Mouse (Mus musculus): Measurements from ENCODE around the gene Mtif3. TPM values are rescaled to one million over a fixed set of nuclear protein-coding genes. Genes with fewer than 3 reads are reported as not detected.

Gene Mtif3
- polyA plus RNA-seq, 1 experiment = 23.7 TPM

- Histone ChIP-seq H3K4me2 (ENCODE audit: low read depth) (no peak overlapping the region), H3K27me3 (ENCODE audit: control insufficient read depth, insufficient read depth, insufficient read length) (no peaks in the 10 kb centered on the region), H3ac (ENCODE audit: control insufficient read depth, insufficient read length) (no peak overlapping the region), H3K79me2 (ENCODE audit: control insufficient read depth, insufficient read depth) (no peaks in the 10 kb centered on the region), H3K4me3 (no peak overlapping the region), H3K36me3 (ENCODE audit: control insufficient read depth, insufficient read depth) (no peaks in the 10 kb centered on the region)
- TF ChIP-seq MYOD1 (IDR thresholded peaks at IDR 0.05; ENCODE audit: control insufficient read depth in 1 of 3, insufficient read length in 2 of 3, low read depth in 2 of 3) = no peak
- no peak for TF ChIP-seq MYOG (IDR thresholded peaks at IDR 0.05; ENCODE audit: control insufficient read depth in 1 of 3, insufficient read depth in 1 of 3, insufficient read length in 2 of 3, low read depth in 2 of 3)
- no peak for TF ChIP-seq MAX (IDR thresholded peaks at IDR 0.05; ENCODE audit: low read depth)
- no peak for TF ChIP-seq POLR2A (IDR thresholded peaks at IDR 0.05; ENCODE audit: insufficient read length, low read depth)
- no peak for TF ChIP-seq CEBPB (IDR thresholded peaks at IDR 0.05; ENCODE audit: insufficient read depth, poor library complexity, severe bottlenecking)
- TF ChIP-seq SRF (IDR thresholded peaks at IDR 0.05; ENCODE audit: control insufficient read depth, insufficient read length, low read depth) = no peak
- TF ChIP-seq TCF12 (IDR thresholded peaks at IDR 0.05; ENCODE audit: insufficient read depth, poor library complexity, severe bottlenecking) = no peak
- TF ChIP-seq POLR2AphosphoS2 (IDR thresholded peaks at IDR 0.05; ENCODE audit: insufficient read length, low read depth) = no peak
- TF ChIP-seq E2F4 (IDR thresholded peaks at IDR 0.05; ENCODE audit: insufficient read depth) = no peak
- TF ChIP-seq REST (IDR thresholded peaks at IDR 0.05; ENCODE audit: insufficient read depth, insufficient read length) = no peak
- TF ChIP-seq USF1 (IDR thresholded peaks at IDR 0.05; ENCODE audit: low read depth) = no peak
- no peak for TF ChIP-seq TCF3 (IDR thresholded peaks at IDR 0.05; ENCODE audit: insufficient read length, low read depth)
These were observed 24.0 kb upstream of the Mtif3 start for GRCm38 (mm10) chr5:146987588-146987987.

GRCm38 (mm10) chr5:146985725-146986433 lies 22.3 kb upstream of the Mtif3 start:
- no peaks in the 10 kb centered on the region for H3K79me2 ChIP-seq (ENCODE audit: control insufficient read depth, insufficient read depth)
- no peak overlapping the region for H3ac ChIP-seq (ENCODE audit: control insufficient read depth, insufficient read length)
- H3K4me2 ChIP-seq (ENCODE audit: low read depth) = no peak overlapping the region
- no peak overlapping the region for H3K4me3 ChIP-seq
- H3K27me3 ChIP-seq (ENCODE audit: control insufficient read depth, insufficient read depth, insufficient read length) = no peaks in the 10 kb centered on the region
- no peaks in the 10 kb centered on the region for H3K36me3 ChIP-seq (ENCODE audit: control insufficient read depth, insufficient read depth)
- no peak for TF ChIP-seq E2F4 (IDR thresholded peaks at IDR 0.05; ENCODE audit: insufficient read depth)
- no peak for TF ChIP-seq POLR2AphosphoS2 (IDR thresholded peaks at IDR 0.05; ENCODE audit: insufficient read length, low read depth)
- no peak for TF ChIP-seq TCF3 (IDR thresholded peaks at IDR 0.05; ENCODE audit: insufficient read length, low read depth)
- no peak for TF ChIP-seq POLR2A (IDR thresholded peaks at IDR 0.05; ENCODE audit: insufficient read length, low read depth)
- no peak for TF ChIP-seq SRF (IDR thresholded peaks at IDR 0.05; ENCODE audit: control insufficient read depth, insufficient read length, low read depth)

- Histone ChIP-seq H3K4me3 (no peak overlapping the region), H3K79me2 (ENCODE audit: control insufficient read depth, insufficient read depth) (no peaks in the 10 kb centered on the region), H3K27me3 (ENCODE audit: control insufficient read depth, insufficient read depth, insufficient read length) (no peaks in the 10 kb centered on the region), H3K36me3 (ENCODE audit: control insufficient read depth, insufficient read depth) (no peaks in the 10 kb centered on the region), H3ac (ENCODE audit: control insufficient read depth, insufficient read length) (no peak overlapping the region), H3K4me2 (ENCODE audit: low read depth) (no peak overlapping the region)
- no peak for TF ChIP-seq POLR2AphosphoS2 (IDR thresholded peaks at IDR 0.05; ENCODE audit: insufficient read length, low read depth)
- TF ChIP-seq TCF12 (IDR thresholded peaks at IDR 0.05; ENCODE audit: insufficient read depth, poor library complexity, severe bottlenecking) = no peak
- TF ChIP-seq USF1 (IDR thresholded peaks at IDR 0.05; ENCODE audit: low read depth) = no peak
- TF ChIP-seq CEBPB (IDR thresholded peaks at IDR 0.05; ENCODE audit: insufficient read depth, poor library complexity, severe bottlenecking) = no peak
- no peak for TF ChIP-seq MYOD1 (IDR thresholded peaks at IDR 0.05; ENCODE audit: control insufficient read depth in 1 of 3, insufficient read length in 2 of 3, low read depth in 2 of 3)
These were observed 19.6 kb upstream of the Mtif3 start for GRCm38 (mm10) chr5:146983216-146983615.

DNA sequence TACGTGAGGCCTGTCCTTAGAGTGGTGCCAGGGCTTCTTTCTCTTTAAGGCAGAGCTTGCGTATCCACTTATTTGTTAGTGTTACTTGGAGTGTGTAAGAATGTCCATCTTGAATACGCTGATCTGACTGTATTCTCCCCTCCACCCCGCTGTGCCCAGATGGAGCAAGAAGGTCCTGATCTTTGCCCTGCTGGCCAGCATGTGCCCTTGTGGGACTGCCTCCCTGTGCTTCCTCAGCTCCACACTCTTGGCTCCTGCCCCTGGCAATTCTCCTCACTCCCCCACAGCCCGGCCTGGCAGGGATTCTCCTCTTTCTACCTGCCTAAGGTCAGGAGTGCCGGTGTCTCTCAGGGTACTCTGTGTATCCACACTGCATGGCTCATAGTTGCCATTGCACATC lies 17.8 kb upstream of the Mtif3 start:
- H3K79me2 ChIP-seq (ENCODE audit: control insufficient read depth, insufficient read depth) = no peaks in the 10 kb centered on the region
- no peaks in the 10 kb centered on the region for H3K36me3 ChIP-seq (ENCODE audit: control insufficient read depth, insufficient read depth)
- no peak overlapping the region for H3ac ChIP-seq (ENCODE audit: control insufficient read depth, insufficient read length)
- TF ChIP-seq REST (IDR thresholded peaks at IDR 0.05; ENCODE audit: insufficient read depth, insufficient read length) (no peak), TCF12 (IDR thresholded peaks at IDR 0.05; ENCODE audit: insufficient read depth, poor library complexity, severe bottlenecking) (no peak), POLR2AphosphoS2 (IDR thresholded peaks at IDR 0.05; ENCODE audit: insufficient read length, low read depth) (no peak), CEBPB (IDR thresholded peaks at IDR 0.05; ENCODE audit: insufficient read depth, poor library complexity, severe bottlenecking) (no peak), MYOG (IDR thresholded peaks at IDR 0.05; ENCODE audit: control insufficient read depth in 1 of 3, insufficient read depth in 1 of 3, insufficient read length in 2 of 3, low read depth in 2 of 3) (no peak), E2F4 (IDR thresholded peaks at IDR 0.05; ENCODE audit: insufficient read depth) (no peak), USF1 (IDR thresholded peaks at IDR 0.05; ENCODE audit: low read depth) (no peak), MAX (IDR thresholded peaks at IDR 0.05; ENCODE audit: low read depth) (no peak), POLR2A (IDR thresholded peaks at IDR 0.05; ENCODE audit: insufficient read length, low read depth) (no peak)
- no peaks in the 10 kb centered on the region for H3K27me3 ChIP-seq (ENCODE audit: control insufficient read depth, insufficient read depth, insufficient read length)
- H3K4me3 ChIP-seq = no peak overlapping the region
- no peak overlapping the region for H3K4me2 ChIP-seq (ENCODE audit: low read depth)

- Histone ChIP-seq H3K79me2 (ENCODE audit: control insufficient read depth, insufficient read depth) (no peaks in the 10 kb centered on the region), H3K4me2 (ENCODE audit: low read depth) (no peak overlapping the region), H3K4me3 (no peak overlapping the region), H3K27me3 (ENCODE audit: control insufficient read depth, insufficient read depth, insufficient read length) (no peaks in the 10 kb centered on the region), H3K36me3 (ENCODE audit: control insufficient read depth, insufficient read depth) (no peaks in the 10 kb centered on the region), H3ac (ENCODE audit: control insufficient read depth, insufficient read length) (no peak overlapping the region)
- no peak for TF ChIP-seq REST (IDR thresholded peaks at IDR 0.05; ENCODE audit: insufficient read depth, insufficient read length)
- TF ChIP-seq SRF (IDR thresholded peaks at IDR 0.05; ENCODE audit: control insufficient read depth, insufficient read length, low read depth) = no peak
- TF ChIP-seq POLR2AphosphoS2 (IDR thresholded peaks at IDR 0.05; ENCODE audit: insufficient read length, low read depth) = no peak
- no peak for TF ChIP-seq POLR2A (IDR thresholded peaks at IDR 0.05; ENCODE audit: insufficient read length, low read depth)
- no peak for TF ChIP-seq CEBPB (IDR thresholded peaks at IDR 0.05; ENCODE audit: insufficient read depth, poor library complexity, severe bottlenecking)
- TF ChIP-seq MYOD1 (IDR thresholded peaks at IDR 0.05; ENCODE audit: control insufficient read depth in 1 of 3, insufficient read length in 2 of 3, low read depth in 2 of 3) = no peak
- no peak for TF ChIP-seq MAX (IDR thresholded peaks at IDR 0.05; ENCODE audit: low read depth)
- no peak for TF ChIP-seq TCF12 (IDR thresholded peaks at IDR 0.05; ENCODE audit: insufficient read depth, poor library complexity, severe bottlenecking)
- no peak for TF ChIP-seq MYOG (IDR thresholded peaks at IDR 0.05; ENCODE audit: control insufficient read depth in 1 of 3, insufficient read depth in 1 of 3, insufficient read length in 2 of 3, low read depth in 2 of 3)
- TF ChIP-seq E2F4 (IDR thresholded peaks at IDR 0.05; ENCODE audit: insufficient read depth) = no peak
- TF ChIP-seq USF1 (IDR thresholded peaks at IDR 0.05; ENCODE audit: low read depth) = no peak
- no peak for TF ChIP-seq TCF3 (IDR thresholded peaks at IDR 0.05; ENCODE audit: insufficient read length, low read depth)
These were observed 11.2 kb upstream of the Mtif3 start for GRCm38 (mm10) chr5:146974781-146975123.

Measured in myocyte (in vitro differentiated cells).